Mouse (Mus musculus) thymus, postnatal 14 days (tissue): Measurements from ENCODE around the gene Inhba.

Source experiments
- DNase-seq: peaks from one replicate; pipeline ENCODE4 v3.0.0; 2021

The Inhba gene

DNA sequence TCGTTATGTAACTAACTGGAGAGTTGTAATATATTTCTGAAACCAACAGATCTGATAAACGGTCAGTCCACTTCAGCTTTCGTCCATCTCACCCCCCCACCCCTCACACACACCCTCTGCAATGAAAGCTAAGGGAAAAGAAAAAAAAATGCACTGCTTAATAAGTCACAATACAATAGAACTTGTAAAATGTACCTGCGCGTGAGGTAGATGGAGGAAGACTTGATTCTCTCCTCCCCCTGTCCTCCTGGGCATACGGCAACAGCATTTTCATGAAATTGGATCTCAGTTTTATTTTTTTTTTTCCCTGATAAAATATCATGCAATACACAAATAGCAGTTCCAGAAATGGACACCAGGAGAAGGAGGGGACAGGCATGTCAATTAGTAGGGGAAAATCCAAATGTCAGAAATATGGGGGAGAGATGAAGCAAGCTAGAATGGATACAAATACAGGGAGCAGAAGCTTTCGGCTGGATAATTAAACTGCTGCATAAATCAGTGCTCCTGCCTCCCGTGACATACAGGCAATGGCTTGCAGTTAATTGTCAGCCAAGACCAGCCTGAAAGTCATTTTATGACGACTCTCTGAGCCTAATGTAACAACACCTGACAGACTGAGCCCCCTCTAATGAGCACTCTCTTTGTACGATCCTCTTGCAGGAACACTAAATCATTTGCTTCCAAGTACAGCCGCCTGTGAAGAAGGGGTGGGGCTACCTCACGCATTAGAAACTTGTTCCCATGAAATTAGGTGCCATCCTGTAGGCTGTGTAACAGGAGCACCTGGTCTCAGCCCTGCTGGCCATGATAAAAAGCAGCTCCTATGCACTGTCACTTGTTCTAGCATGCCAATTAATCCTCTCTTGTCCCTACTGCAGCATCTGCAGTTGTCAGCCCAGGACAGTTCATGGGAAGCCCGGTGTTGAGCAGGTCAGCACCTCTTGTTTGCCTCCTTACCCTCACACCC is 11.7 kb downstream of the Inhba start:
- no peak for DNase-seq

DNA sequence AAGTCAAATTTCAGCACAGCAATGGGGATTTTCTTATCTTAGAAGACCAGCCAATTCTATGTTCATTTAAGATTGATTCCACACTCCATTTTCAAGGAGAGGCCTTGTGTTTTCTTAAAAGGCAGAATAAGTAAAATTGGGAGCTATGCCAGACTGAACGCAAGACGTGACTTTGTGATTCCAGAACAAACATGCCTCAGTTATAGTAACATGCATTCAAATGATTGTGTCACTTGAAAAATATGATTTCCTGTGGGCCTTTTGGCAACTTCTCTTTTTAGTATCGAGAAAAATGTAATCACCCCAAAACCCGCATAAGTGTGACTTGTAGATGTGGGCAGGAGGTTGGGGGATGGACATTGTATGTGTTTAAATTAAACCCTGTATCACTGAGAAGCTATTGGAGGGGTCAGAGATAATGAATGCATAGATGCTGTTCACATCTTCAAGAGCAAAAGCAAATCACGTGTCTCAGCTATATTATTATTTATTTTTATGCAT is 19.0 kb downstream of the Inhba start:
- no peak for DNase-seq

DNA sequence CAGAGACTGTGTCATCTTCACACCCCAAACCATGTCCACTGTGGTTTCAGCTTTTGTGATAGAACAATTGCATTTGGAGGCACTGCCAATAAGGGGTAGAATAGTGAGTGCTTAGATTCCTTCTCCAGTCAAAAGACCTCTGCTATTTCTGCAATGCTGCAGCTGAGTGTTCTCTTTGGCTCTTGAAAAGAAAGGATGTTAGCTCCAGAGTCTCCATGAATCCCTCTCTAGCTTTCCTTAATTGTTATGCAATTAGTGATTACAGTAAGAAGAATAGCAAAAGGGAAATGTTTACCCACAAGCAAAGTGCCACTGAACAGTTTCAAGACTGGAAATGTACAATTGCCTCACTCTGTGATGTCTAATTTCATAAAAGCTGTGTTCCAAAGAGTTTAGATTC is 20.8 kb downstream of the Inhba start:
- DNase-seq, result no peak

DNA sequence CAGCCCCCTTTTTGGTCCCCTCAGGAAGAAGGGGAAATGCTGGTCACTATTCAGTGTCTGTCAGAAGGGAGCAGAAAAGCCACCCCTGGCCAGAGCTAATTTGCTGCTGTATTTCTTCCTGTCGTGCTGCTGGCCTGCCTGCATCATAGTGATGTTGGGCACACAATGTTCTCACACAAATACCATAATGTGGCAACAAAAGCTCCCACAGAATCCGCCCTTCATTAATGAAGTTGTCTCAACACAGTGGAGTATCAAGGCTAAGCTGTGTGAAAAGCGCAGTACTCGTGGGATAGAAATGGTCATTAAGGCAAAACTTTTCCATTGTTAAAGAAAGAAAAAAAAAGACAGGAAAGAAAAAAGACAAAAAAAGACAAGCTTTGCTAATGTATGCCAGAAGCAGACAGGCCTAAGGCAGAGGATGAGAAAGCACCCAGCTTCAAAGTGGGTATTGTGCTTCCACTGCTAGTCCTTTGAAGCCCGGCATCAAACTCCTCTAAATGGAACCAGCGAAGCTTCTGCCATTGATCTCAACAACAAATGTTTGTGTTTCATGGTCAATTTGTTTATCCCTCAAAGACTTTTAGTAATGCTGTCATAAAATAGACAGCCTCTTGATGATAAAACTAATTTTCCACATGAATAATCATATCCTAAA is 21.4 kb downstream of the Inhba start:
- DNase-seq, result no peak

DNA sequence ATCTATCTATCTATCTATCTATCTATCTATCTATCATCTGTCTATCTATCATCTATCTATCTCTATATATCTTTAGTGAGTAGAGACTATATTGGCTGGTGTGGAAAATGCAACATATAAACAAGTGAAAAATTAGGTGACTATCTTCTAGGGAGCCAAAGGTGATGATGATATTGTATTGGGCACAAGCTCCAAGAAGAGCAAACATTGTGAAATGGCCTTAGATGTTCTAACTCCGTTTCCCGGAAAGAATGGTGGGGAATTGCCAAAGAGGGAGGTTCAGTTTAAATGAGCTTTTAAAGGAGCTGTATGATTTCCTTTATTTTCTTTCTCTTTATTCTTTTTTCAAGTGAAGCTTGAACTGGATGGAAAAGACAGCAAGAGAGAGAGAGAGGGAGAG is 57.4 kb downstream of the Inhba start:
- no peak for DNase-seq

DNA sequence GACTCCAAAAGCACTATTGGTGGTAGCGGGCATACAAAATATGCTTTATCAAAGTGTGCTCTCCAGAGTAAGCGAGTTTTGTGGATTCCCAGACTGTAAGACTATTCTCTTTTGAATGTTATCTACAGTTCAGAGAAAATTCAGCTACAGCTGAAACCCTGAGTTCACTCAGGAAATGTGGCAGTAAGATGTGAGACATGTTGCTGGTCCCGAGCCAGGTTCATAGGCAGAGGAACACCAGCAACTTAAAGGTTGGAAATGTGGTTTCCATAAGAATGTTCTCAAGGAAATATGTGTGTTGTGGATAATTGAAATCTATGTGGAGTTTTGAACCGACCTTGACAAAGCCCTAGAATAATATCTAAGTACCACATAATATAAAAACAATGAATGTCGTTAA is 65.6 kb downstream of the Inhba start:
- DNase-seq, result no peak

DNA sequence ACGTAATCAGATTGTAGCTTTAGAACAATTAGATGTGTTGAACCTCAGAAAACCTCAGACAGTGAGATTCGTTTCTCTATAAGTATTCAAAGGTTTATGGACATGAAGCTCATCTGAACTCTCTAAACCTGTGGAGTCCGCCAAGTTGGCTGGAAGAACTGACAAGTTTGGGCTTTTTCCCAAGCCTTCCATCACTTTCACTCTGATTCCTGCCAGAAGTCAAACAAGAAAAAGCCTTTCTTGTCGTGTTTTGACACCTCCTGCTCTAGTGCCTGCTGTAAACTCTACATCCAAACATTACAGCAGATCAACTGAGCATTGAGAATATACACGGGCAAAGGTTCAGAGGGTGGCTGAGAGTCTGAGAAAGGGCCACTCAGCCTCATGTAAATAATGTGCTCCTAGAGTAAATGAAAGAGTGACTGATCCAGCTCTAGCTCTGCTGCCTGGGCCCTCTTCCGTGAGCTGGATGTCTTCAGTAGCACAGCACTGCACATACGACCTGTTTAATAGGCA is 66.6 kb downstream of the Inhba start:
- no peak for DNase-seq

DNA sequence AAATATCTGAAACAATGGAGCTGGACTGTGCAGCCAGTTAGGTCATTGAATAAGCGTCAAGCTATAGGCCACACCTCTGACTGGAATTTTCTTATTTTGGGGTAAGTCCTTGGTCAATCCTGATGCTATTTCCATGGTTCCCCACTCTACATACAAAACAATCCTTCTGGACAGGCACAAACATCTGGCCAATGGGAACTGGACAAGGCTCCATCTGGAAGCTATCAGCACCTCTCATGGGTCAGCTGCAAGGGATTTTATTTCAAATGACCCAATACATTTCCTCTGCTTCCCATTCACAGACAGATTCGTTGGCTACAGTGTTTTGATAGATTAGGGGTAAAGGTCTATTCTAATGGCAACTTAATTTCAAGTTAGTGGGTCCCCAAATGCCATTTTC is 68.6 kb downstream of the Inhba start:
- DNase-seq, result no peak
